Mouse (Mus musculus): ENCODE measurements around the gene Kif26b. TPM values are rescaled to one million over a fixed set of nuclear protein-coding genes. Genes with fewer than 3 reads are reported as not detected.

The Kif26b gene
- total RNA-seq, 2 experiments from 2014 or later: 28.6 to 29.9 TPM

GRCm38 (mm10) chr1:178655525-178655924, 126.6 kb downstream of the Kif26b start:
- no peak for DNase-seq (ENCODE audit: low spot score in 2 of 2)

GRCm38 (mm10) chr1:178661035-178661434, 132.1 kb downstream of the Kif26b start:
- DNase-seq (ENCODE audit: low spot score in 2 of 2): no peak

- no peak for DNase-seq (ENCODE audit: low spot score in 2 of 2)
These were observed 132.6 kb downstream of the Kif26b start for GRCm38 (mm10) chr1:178661556-178661955.

GRCm38 (mm10) chr1:178663539-178663938, 134.6 kb downstream of the Kif26b start:
- DNase-seq (ENCODE audit: low spot score in 2 of 2): no peak

GRCm38 (mm10) chr1:178664271-178664969, 135.5 kb downstream of the Kif26b start:
- DNase-seq (ENCODE audit: low spot score in 2 of 2): no peak

- DNase-seq (ENCODE audit: low spot score in 2 of 2): no peak
These were observed 137.6 kb downstream of the Kif26b start for GRCm38 (mm10) chr1:178666524-178666923.

GRCm38 (mm10) chr1:178667808-178668207, 138.9 kb downstream of the Kif26b start:
- DNase-seq (ENCODE audit: low spot score in 2 of 2): no peak

- DNase-seq (ENCODE audit: low spot score in 2 of 2): no peak
These were observed 140.0 kb downstream of the Kif26b start for GRCm38 (mm10) chr1:178668907-178669306.

GRCm38 (mm10) chr1:178673051-178673450, 144.1 kb downstream of the Kif26b start:
- DNase-seq (ENCODE audit: low spot score in 2 of 2): no peak

GRCm38 (mm10) chr1:178673506-178673905, 144.6 kb downstream of the Kif26b start:
- DNase-seq (ENCODE audit: low spot score in 2 of 2): no peak

GRCm38 (mm10) chr1:178675542-178676252, 146.8 kb downstream of the Kif26b start:
- no peak for DNase-seq (ENCODE audit: low spot score in 2 of 2)

GRCm38 (mm10) chr1:178677160-178677559, 148.2 kb downstream of the Kif26b start:
- no peak for DNase-seq (ENCODE audit: low spot score in 2 of 2)

- no peak for DNase-seq (ENCODE audit: low spot score in 2 of 2)
These were observed 148.8 kb downstream of the Kif26b start for GRCm38 (mm10) chr1:178677630-178678221.

GRCm38 (mm10) chr1:178683631-178684030, 154.7 kb downstream of the Kif26b start:
- peak; percentile 41 to 43 for DNase-seq (ENCODE audit: low spot score in 2 of 2)

- no peak for DNase-seq (ENCODE audit: low spot score in 2 of 2)
These were observed 156.2 kb downstream of the Kif26b start for GRCm38 (mm10) chr1:178684991-178685680.

GRCm38 (mm10) chr1:178686881-178687280, 158.0 kb downstream of the Kif26b start:
- no peak for DNase-seq (ENCODE audit: low spot score in 2 of 2)

- DNase-seq (ENCODE audit: low spot score in 2 of 2): peak; percentile 16 to 23
These were observed 160.6 kb downstream of the Kif26b start for GRCm38 (mm10) chr1:178689512-178689911.

- DNase-seq (ENCODE audit: low spot score in 2 of 2): no peak
These were observed 162.8 kb downstream of the Kif26b start for GRCm38 (mm10) chr1:178691679-178692078.

GRCm38 (mm10) chr1:178700102-178700501, 171.2 kb downstream of the Kif26b start:
- no peak for DNase-seq (ENCODE audit: low spot score in 2 of 2)

- DNase-seq (ENCODE audit: low spot score in 2 of 2): no peak
These were observed 174.6 kb downstream of the Kif26b start for GRCm38 (mm10) chr1:178703496-178703895.

- no peak for DNase-seq (ENCODE audit: low spot score in 2 of 2)
These were observed 179.0 kb downstream of the Kif26b start for GRCm38 (mm10) chr1:178707925-178708351.

GRCm38 (mm10) chr1:178708356-178708755, 179.4 kb downstream of the Kif26b start:
- no peak for DNase-seq (ENCODE audit: low spot score in 2 of 2)
